Mouse (Mus musculus): ENCODE data around the gene Ric1. TPM values are rescaled to one million over a fixed set of nuclear protein-coding genes. Genes with fewer than 3 reads are reported as not detected.

Gene Ric1
- total RNA-seq (2014; rRNA removed) (37.4 and 45.9 TPM in 2 replicates), polyA plus RNA-seq (2015; fragmentation: Nextera tagmentation; extraction: Ambion mirVana) (10.7 and 13.8 TPM in 2 replicates)

- no peaks in the 10 kb centered on the region for H3K9me3 ChIP-seq (ENCODE audit: low read length)
- peak within 1 kb of the TSS; percentile 83 for H3K4me2 ChIP-seq (ENCODE audit: low read depth, low read length, poor library complexity, severe bottlenecking)
- peak within 1 kb of the TSS; percentile 88 for H3K27ac ChIP-seq (ENCODE audit: low read depth, low read length)
- peak within 1 kb of the TSS; percentile 86 for H3K9ac ChIP-seq (replicated peaks; ENCODE audit: low read length, poor library complexity, severe bottlenecking)
- ATAC-seq (ENCODE audit: low FRiP score) (peak; percentile 97), DNase-seq (ENCODE audit: low spot score) (peak; percentile 91)
- no peaks in the 10 kb centered on the region for H3K27me3 ChIP-seq (ENCODE audit: insufficient read depth, low read length)
- 2% methylated on average over 31 of the region's 80 CpGs for WGBS
- peak within 1 kb of the TSS; percentile 68 for H3K4me3 ChIP-seq (ENCODE audit: low read depth, low read length)
- no peaks in the 10 kb centered on the region for H3K36me3 ChIP-seq (ENCODE audit: insufficient read depth, low read length)
- no peaks in the 10 kb centered on the region; the same call in 1 of the 2 replicates for H3K4me1 ChIP-seq (ENCODE audit: insufficient read depth, low read length)
- no peak for TF ChIP-seq CTCF (IDR thresholded peaks at IDR 0.05)
Observed at GRCm38 (mm10) chr19:29521637-29522435, at the start of gene Ric1. TSS of gene Ric1 (plus strand) at chr19:29522282.

GRCm38 (mm10) chr19:29472424-29472823 is 49.7 kb upstream of the Ric1 start:
- WGBS: 86% methylated on average over 8 of the region's 8 CpGs
- no peak overlapping the region for H3K27ac ChIP-seq (ENCODE audit: low read depth, low read length)

GRCm38 (mm10) chr19:29472946-29473345 is 49.1 kb upstream of the Ric1 start:
- H3K9ac ChIP-seq (replicated peaks; ENCODE audit: low read length, poor library complexity, severe bottlenecking): no peak overlapping the region
- ATAC-seq (ENCODE audit: low FRiP score) (no peak), DNase-seq (ENCODE audit: low spot score) (no peak)
- H3K4me2 ChIP-seq (ENCODE audit: low read depth, low read length, poor library complexity, severe bottlenecking): no peak overlapping the region
- H3K27ac ChIP-seq (ENCODE audit: low read depth, low read length): no peak overlapping the region
- 89% methylated on average over 5 of the region's 5 CpGs for WGBS
- no peaks in the 10 kb centered on the region for H3K9me3 ChIP-seq (ENCODE audit: low read length)
- H3K36me3 ChIP-seq (ENCODE audit: insufficient read depth, low read length): no peaks in the 10 kb centered on the region
- H3K27me3 ChIP-seq (ENCODE audit: insufficient read depth, low read length): no peaks in the 10 kb centered on the region
- H3K4me1 ChIP-seq (ENCODE audit: insufficient read depth, low read length): 0 out of 2 replicates have a peak, but pooled peaks cover 4% of the 10 kb centered on the region
- H3K4me3 ChIP-seq (ENCODE audit: low read depth, low read length): no peak overlapping the region
- no peak for TF ChIP-seq CTCF (IDR thresholded peaks at IDR 0.05)

More at GRCm38 (mm10) chr19:29472424-29472823, 49.7 kb upstream of the Ric1 start:
- H3K9me3 ChIP-seq (ENCODE audit: low read length): no peaks in the 10 kb centered on the region
- ATAC-seq (ENCODE audit: low FRiP score) (no peak), DNase-seq (ENCODE audit: low spot score) (no peak)
- H3K4me2 ChIP-seq (ENCODE audit: low read depth, low read length, poor library complexity, severe bottlenecking): no peak overlapping the region
- H3K9ac ChIP-seq (replicated peaks; ENCODE audit: low read length, poor library complexity, severe bottlenecking): no peak overlapping the region
- no peak overlapping the region for H3K4me3 ChIP-seq (ENCODE audit: low read depth, low read length)
- no peak for TF ChIP-seq CTCF (IDR thresholded peaks at IDR 0.05)
- no peaks in the 10 kb centered on the region for H3K27me3 ChIP-seq (ENCODE audit: insufficient read depth, low read length)
- H3K4me1 ChIP-seq (ENCODE audit: insufficient read depth, low read length): 0 out of 2 replicates have a peak, but pooled peaks cover 4% of the 10 kb centered on the region
- no peaks in the 10 kb centered on the region for H3K36me3 ChIP-seq (ENCODE audit: insufficient read depth, low read length)

DNA sequence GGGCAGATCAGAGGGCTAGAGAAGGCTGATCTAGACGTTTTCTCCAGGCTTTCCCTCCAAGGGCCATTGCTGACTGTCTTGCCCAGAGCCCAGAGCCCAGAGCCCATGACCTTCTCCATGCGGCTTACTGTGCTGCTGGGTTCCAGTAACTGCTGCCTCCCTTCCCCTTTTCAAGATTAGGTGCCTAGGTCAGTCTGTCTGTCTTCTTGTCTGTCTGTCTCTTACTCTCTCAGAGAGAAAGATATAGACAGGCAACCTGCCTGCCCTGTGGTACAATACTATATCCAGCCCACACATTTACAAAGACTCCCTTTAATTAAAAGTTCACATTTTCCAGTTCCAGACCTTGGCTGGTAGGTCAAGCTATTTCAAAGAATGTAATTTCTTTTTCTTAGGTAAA is 47.3 kb upstream of the Ric1 start:
- Histone ChIP-seq H3K4me3 (ENCODE audit: low read depth, low read length) (no peak overlapping the region), H3K4me2 (ENCODE audit: low read depth, low read length, poor library complexity, severe bottlenecking) (no peak overlapping the region), H3K4me1 (ENCODE audit: insufficient read depth, low read length) (0 out of 2 replicates have a peak, but pooled peaks cover 4% of the 10 kb centered on the region), H3K27ac (ENCODE audit: low read depth, low read length) (no peak overlapping the region), H3K9ac (replicated peaks; ENCODE audit: low read length, poor library complexity, severe bottlenecking) (no peak overlapping the region), H3K27me3 (ENCODE audit: insufficient read depth, low read length) (no peaks in the 10 kb centered on the region), H3K9me3 (ENCODE audit: low read length) (no peaks in the 10 kb centered on the region), H3K36me3 (ENCODE audit: insufficient read depth, low read length) (no peaks in the 10 kb centered on the region)
- 59% methylated on average over 2 of the region's 2 CpGs for WGBS
- TF ChIP-seq CTCF (IDR thresholded peaks at IDR 0.05): no peak
- no peak for DNase-seq (ENCODE audit: low spot score)
- ATAC-seq (ENCODE audit: low FRiP score): no peak

DNA sequence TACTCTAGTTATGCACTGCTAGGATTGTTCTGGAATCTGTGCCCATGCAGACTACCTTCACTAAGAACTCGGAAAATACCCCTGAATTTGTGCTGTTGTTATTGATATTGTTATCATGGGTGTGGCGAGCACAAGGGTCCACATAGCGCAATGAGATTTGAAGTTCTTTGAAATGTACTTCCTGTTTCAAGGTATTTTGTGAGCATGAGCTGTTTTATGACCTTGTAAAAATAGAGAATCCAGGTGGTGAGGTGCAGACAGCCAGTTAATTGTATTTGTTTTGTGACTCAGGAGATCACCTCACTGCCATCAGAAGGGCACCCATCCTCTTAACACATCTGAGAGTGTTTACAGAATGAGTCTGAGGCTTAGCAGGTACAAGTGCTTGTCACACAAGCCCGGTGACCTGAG is 46.9 kb upstream of the Ric1 start:
- Histone ChIP-seq H3K9ac (replicated peaks; ENCODE audit: low read length, poor library complexity, severe bottlenecking) (no peak overlapping the region), H3K4me2 (ENCODE audit: low read depth, low read length, poor library complexity, severe bottlenecking) (no peak overlapping the region), H3K36me3 (ENCODE audit: insufficient read depth, low read length) (no peaks in the 10 kb centered on the region), H3K4me1 (ENCODE audit: insufficient read depth, low read length) (0 out of 2 replicates have a peak, but pooled peaks cover 4% of the 10 kb centered on the region), H3K9me3 (ENCODE audit: low read length) (no peaks in the 10 kb centered on the region), H3K27me3 (ENCODE audit: insufficient read depth, low read length) (no peaks in the 10 kb centered on the region), H3K4me3 (ENCODE audit: low read depth, low read length) (no peak overlapping the region), H3K27ac (ENCODE audit: low read depth, low read length) (no peak overlapping the region)
- DNase-seq (ENCODE audit: low spot score): no peak
- ATAC-seq (ENCODE audit: low FRiP score): no peak
- TF ChIP-seq CTCF (IDR thresholded peaks at IDR 0.05): no peak
- 86% methylated on average over 4 of the region's 4 CpGs for WGBS

DNA sequence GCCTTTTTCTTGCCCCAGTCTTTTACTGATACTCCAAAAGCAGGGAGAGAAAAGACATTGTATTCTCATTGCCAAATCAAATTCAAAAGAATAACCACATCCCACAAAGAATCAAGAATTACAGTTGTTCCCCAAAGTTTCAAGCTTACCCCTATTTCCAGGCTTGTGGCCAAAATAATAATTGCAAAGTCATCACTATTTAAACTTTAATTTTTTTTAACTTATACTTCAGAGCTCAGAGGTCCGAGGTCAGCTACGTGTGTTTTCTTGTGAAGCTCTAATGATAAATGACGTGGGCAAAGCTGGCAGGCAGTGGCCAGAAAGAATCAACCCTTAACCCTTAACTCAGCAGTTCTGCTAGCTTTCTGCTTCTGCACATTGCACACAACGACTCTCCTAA is 43.5 kb upstream of the Ric1 start:
- Histone ChIP-seq H3K9ac (replicated peaks; ENCODE audit: low read length, poor library complexity, severe bottlenecking) (no peak overlapping the region), H3K27me3 (ENCODE audit: insufficient read depth, low read length) (no peaks in the 10 kb centered on the region), H3K9me3 (ENCODE audit: low read length) (no peaks in the 10 kb centered on the region), H3K27ac (ENCODE audit: low read depth, low read length) (no peak overlapping the region), H3K4me1 (ENCODE audit: insufficient read depth, low read length) (no peaks in the 10 kb centered on the region), H3K4me3 (ENCODE audit: low read depth, low read length) (no peak overlapping the region), H3K36me3 (ENCODE audit: insufficient read depth, low read length) (no peaks in the 10 kb centered on the region), H3K4me2 (ENCODE audit: low read depth, low read length, poor library complexity, severe bottlenecking) (no peak overlapping the region)
- DNase-seq (ENCODE audit: low spot score) (no peak), ATAC-seq (ENCODE audit: low FRiP score) (no peak)
- no peak for TF ChIP-seq CTCF (IDR thresholded peaks at IDR 0.05)
- 44% methylated on average over 4 of the region's 4 CpGs for WGBS
